Mouse (Mus musculus): ENCODE results near the gene Cbln1.

- TF ChIP-seq CTCF (IDR thresholded peaks at IDR 0.05; ENCODE audit: low read depth, low read length) (no peak), POLR2A (IDR thresholded peaks at IDR 0.05; ENCODE audit: insufficient read depth, low read length) (no peak)
Measured at GRCm38 (mm10) chr8:87456949-87457348, 15.5 kb downstream of the Cbln1 start.

All from ES-Bruce4 (cell line).